Mouse (Mus musculus) liver, embryonic 11.5 days (tissue): ENCODE data around the gene Baat. TPM values are rescaled to one million over a fixed set of nuclear protein-coding genes. Genes with fewer than 3 reads are reported as not detected.
"Not testable (repeated sequence)": the region's sequence is repeated elsewhere in the genome, so short reads cannot be mapped to it uniquely, and the experiment has no call there.

Experiments
- ATAC-seq: fragments of 200-750 bp; cut with Nextera tagmentation; replicated peaks from 2 replicates; pipeline ENCODE4 v1.8.0; 2017; ENCODE audit warnings: moderate number of reproducible peaks, mild to moderate bottlenecking, moderate TSS enrichment, moderate library complexity; ENCODE audit not compliant: low FRiP score
- DNase-seq: peaks from one replicate; pipeline ENCODE4 v3.0.0-alpha.2; 2017; ENCODE audit warnings: low spot score
- H3K27ac ChIP-seq: fragments of 300-500 bp; sonication (generic); 2 replicates; pipeline ENCODE4 v1.5.1; 2014; ENCODE audit warnings: mild to moderate bottlenecking, low read depth, low read length, control low read depth
- H3K27me3 ChIP-seq: fragments of 300-500 bp; sonication (generic); replicated peaks from 2 replicates; pipeline ENCODE4 v1.6.1; 2014; ENCODE audit warnings: low read length, mixed read lengths; ENCODE audit not compliant: control insufficient read depth, insufficient read depth
- H3K36me3 ChIP-seq: fragments of 300-500 bp; sonication (generic); 2 replicates; pipeline ENCODE4 v1.6.1; 2014; ENCODE audit warnings: mild to moderate bottlenecking, low read length, moderate library complexity, mixed read lengths; ENCODE audit not compliant: control insufficient read depth, insufficient read depth
- H3K4me1 ChIP-seq: fragments of 300-500 bp; sonication (generic); replicated peaks from 2 replicates; pipeline ENCODE4 v1.6.1; 2014; ENCODE audit warnings: low read length, mixed read lengths; ENCODE audit not compliant: control insufficient read depth, insufficient read depth
- H3K4me2 ChIP-seq: fragments of 300-500 bp; sonication (generic); 2 replicates; pipeline ENCODE4 v1.6.1; 2014; ENCODE audit warnings: mild to moderate bottlenecking, control low read depth, moderate library complexity
- H3K4me3 ChIP-seq: fragments of 300-500 bp; sonication (generic); 2 replicates; pipeline ENCODE4 v1.5.1; 2014; ENCODE audit warnings: low read depth, low read length, control low read depth
- H3K9ac ChIP-seq: fragments of 300-500 bp; sonication (generic); 2 replicates; pipeline ENCODE4 v1.6.1; 2014; ENCODE audit warnings: low read depth, low read length, control low read depth
- H3K9me3 ChIP-seq: fragments of 300-500 bp; sonication (generic); 2 replicates; pipeline ENCODE4 v1.6.1; 2016; ENCODE audit warnings: low read length, inconsistent platforms, mixed read lengths; ENCODE audit not compliant: control insufficient read depth
- WGBS: fragments of 180-500 bp; shearing (Covaris S2); extraction: QIAGEN DNeasy Blood & Tissue Kit; methylation state at CpG from one replicate; pipeline ENCODE4 v1.1.7; 2014; 5-methylcytosine and 5-hydroxymethylcytosine counted together
- polyA plus RNA-seq: library from polyadenylated mRNA; unstranded; fragments of >200 nt; fragmentation: Nextera tagmentation; extraction: Ambion mirVana; gene quantifications from 2 replicates; pipeline ENCODE4 v1.2.1, GENCODE M21; 2014

Gene Baat
- polyA plus RNA-seq, 1 experiment from 2014 or later = 0.25 TPM

- peak; percentile 74 for ATAC-seq
These were observed 55.1 kb downstream of the Baat start for GRCm38 (mm10) chr4:49451133-49451847.

More at GRCm38 (mm10) chr4:49451133-49451847, 55.1 kb downstream of the Baat start:
- H3K27me3 ChIP-seq, DNase-seq, H3K4me3 ChIP-seq, H3K36me3 ChIP-seq, H3K9ac ChIP-seq, H3K4me1 ChIP-seq, H3K27ac ChIP-seq, H3K4me2 ChIP-seq, H3K9me3 ChIP-seq: not testable (repeated sequence)
- 80% methylated on average over 1 of the region's 1 CpGs for WGBS

Other genes starting within 250 kb of the Baat start
- gene Acnat2, start 98.4 kb downstream of the Baat start, polyA plus RNA-seq = 0.44 TPM in 1 of 2 replicates, not detected in the other
- gene Acnat1, start 32.6 kb downstream of the Baat start, polyA plus RNA-seq = not detected in 2 replicates
- 89.4 and 106 TPM in 2 replicates for gene Mrpl50, start 14.5 kb upstream of the Baat start, polyA plus RNA-seq
- 7.4 and 9.2 TPM in 2 replicates for gene Zfp189, start 14.6 kb upstream of the Baat start, polyA plus RNA-seq
- 22.8 and 23.8 TPM in 2 replicates for gene Aldob, start 43.0 kb upstream of the Baat start, polyA plus RNA-seq
- gene Tmem246, start 91.3 kb upstream of the Baat start, polyA plus RNA-seq = 17.4 and 17.8 TPM in 2 replicates
- 39.0 and 43.1 TPM in 2 replicates for gene Rnf20, start 125.4 kb upstream of the Baat start, polyA plus RNA-seq
- 0.11 TPM in 1 of 2 replicates, not detected in the other for gene Ppp3r2, start 175.5 kb upstream of the Baat start, polyA plus RNA-seq